Mouse (Mus musculus) intestine, postnatal 0 days (tissue): ENCODE measurements around the gene Rora. TPM values are rescaled to one million over a fixed set of nuclear protein-coding genes. Genes with fewer than 3 reads are reported as not detected.

Experiments
- ATAC-seq: fragments of 200-750 bp; cut with Nextera tagmentation; 2 replicates; pipeline ENCODE4 v1.8.0; 2017; ENCODE audit warnings: mild to moderate bottlenecking, moderate TSS enrichment, moderate library complexity
- H3K27ac ChIP-seq: fragments of 300-500 bp; sonication (generic); 2 replicates; pipeline ENCODE4 v1.5.1; 2014; ENCODE audit warnings: mild to moderate bottlenecking, low read depth, low read length, moderate library complexity
- H3K27me3 ChIP-seq: fragments of 300-500 bp; sonication (generic); replicated peaks from 2 replicates; pipeline ENCODE4 v1.6.1; 2014; ENCODE audit warnings: low read length, mixed read lengths; ENCODE audit not compliant: control insufficient read depth, insufficient read depth
- H3K36me3 ChIP-seq: fragments of 300-500 bp; sonication (generic); 2 replicates; pipeline ENCODE4 v1.6.1; 2014; ENCODE audit warnings: mild to moderate bottlenecking, moderate library complexity; ENCODE audit not compliant: control insufficient read depth, insufficient read depth
- H3K4me1 ChIP-seq: fragments of 300-500 bp; sonication (generic); replicated peaks from 2 replicates; pipeline ENCODE4 v1.6.1; 2014; ENCODE audit warnings: antibody characterized with exemption, low read length, mixed read lengths; ENCODE audit not compliant: control insufficient read depth, insufficient read depth
- H3K4me2 ChIP-seq: fragments of 300-500 bp; sonication (generic); replicated peaks from 2 replicates; pipeline ENCODE4 v1.6.1; 2014; ENCODE audit warnings: low read depth, mild to moderate bottlenecking, moderate library complexity
- H3K4me3 ChIP-seq: fragments of 300-500 bp; sonication (generic); 2 replicates; pipeline ENCODE4 v1.5.1; 2014; ENCODE audit warnings: low read depth, low read length
- H3K9ac ChIP-seq: fragments of 300-500 bp; sonication (generic); 2 replicates; pipeline ENCODE4 v1.6.1; 2014; ENCODE audit warnings: mild to moderate bottlenecking, low read depth, low read length
- H3K9me3 ChIP-seq: fragments of 300-500 bp; sonication (generic); 2 replicates; pipeline ENCODE4 v1.6.1; 2016; ENCODE audit warnings: mixed run types; ENCODE audit not compliant: control insufficient read depth
- CTCF ChIP-seq: sonication (generic); IDR thresholded peaks from 2 replicates; pipeline ENCODE4 v1.5.1; 2016; ENCODE audit warnings: low read depth, mild to moderate bottlenecking, control low read depth, antibody characterized with exemption, moderate library complexity
- WGBS: fragments of 180-500 bp; shearing (Covaris S2); extraction: QIAGEN DNeasy Blood & Tissue Kit; methylation state at CpG from one replicate; pipeline ENCODE4 v1.1.7; 2014; 5-methylcytosine and 5-hydroxymethylcytosine counted together
- polyA plus RNA-seq: library from polyadenylated mRNA; unstranded; fragments of >200 nt; fragmentation: Nextera tagmentation; extraction: Ambion mirVana; gene quantifications from 2 replicates; pipeline ENCODE4 v1.2.1, GENCODE M21; 2015

Gene Rora
- polyA plus RNA-seq, 1 experiment from 2014 or later: 4.7 TPM

- Histone ChIP-seq H3K4me3 (no peak overlapping the region), H3K9me3 (peaks cover 5% of the 10 kb centered on the region; the same call in 1 of the 2 replicates), H3K9ac (no peak overlapping the region), H3K4me2 (no peak overlapping the region), H3K4me1 (no peaks in the 10 kb centered on the region), H3K27ac (no peak overlapping the region), H3K27me3 (no peaks in the 10 kb centered on the region), H3K36me3 (no peaks in the 10 kb centered on the region)
- peak; percentile 30 for TF ChIP-seq CTCF
- WGBS: 91% methylated on average over 1 of the region's 1 CpGs
- ATAC-seq: no peak
These were observed 493.4 kb downstream of the Rora start for GRCm38 (mm10) chr9:69146937-69147336.

GRCm38 (mm10) chr9:69150224-69150623, 496.6 kb downstream of the Rora start:
- Histone ChIP-seq H3K27ac (no peak overlapping the region), H3K27me3 (no peaks in the 10 kb centered on the region), H3K36me3 (no peaks in the 10 kb centered on the region), H3K9me3 (peaks cover 5% of the 10 kb centered on the region; the same call in 1 of the 2 replicates), H3K9ac (no peak overlapping the region), H3K4me2 (no peak overlapping the region), H3K4me1 (no peaks in the 10 kb centered on the region), H3K4me3 (no peak overlapping the region)
- no peak for TF ChIP-seq CTCF
- WGBS: 61% methylated on average over 14 of the region's 14 CpGs
- ATAC-seq: no peak

- no peak for TF ChIP-seq CTCF
- no peaks in the 10 kb centered on the region for H3K4me1 ChIP-seq
- no peaks in the 10 kb centered on the region for H3K27me3 ChIP-seq
- WGBS: 89% methylated on average over 5 of the region's 5 CpGs
- no peaks in the 10 kb centered on the region for H3K9me3 ChIP-seq
- H3K4me3 ChIP-seq: no peak overlapping the region
- H3K9ac ChIP-seq: no peak overlapping the region
- no peak overlapping the region for H3K4me2 ChIP-seq
- H3K27ac ChIP-seq: no peak overlapping the region
- H3K36me3 ChIP-seq: no peaks in the 10 kb centered on the region
- ATAC-seq: no peak
These were observed 501.1 kb downstream of the Rora start for GRCm38 (mm10) chr9:69154684-69155083.

- Histone ChIP-seq H3K27ac (no peak overlapping the region), H3K4me2 (no peak overlapping the region), H3K9ac (no peak overlapping the region), H3K4me3 (no peak overlapping the region), H3K9me3 (no peaks in the 10 kb centered on the region), H3K36me3 (no peaks in the 10 kb centered on the region), H3K4me1 (no peaks in the 10 kb centered on the region), H3K27me3 (no peaks in the 10 kb centered on the region)
- ATAC-seq: no peak
- 43% methylated on average over 8 of the region's 8 CpGs for WGBS
- TF ChIP-seq CTCF: no peak
These were observed 502.4 kb downstream of the Rora start for GRCm38 (mm10) chr9:69155836-69156595.

- Histone ChIP-seq H3K36me3 (no peaks in the 10 kb centered on the region), H3K27me3 (no peaks in the 10 kb centered on the region), H3K4me1 (no peaks in the 10 kb centered on the region), H3K9me3 (no peaks in the 10 kb centered on the region), H3K27ac (no peak overlapping the region), H3K9ac (no peak overlapping the region), H3K4me3 (no peak overlapping the region), H3K4me2 (no peak overlapping the region)
- TF ChIP-seq CTCF: peak; percentile 45
- no peak for ATAC-seq
- WGBS: 87% methylated on average over 5 of the region's 5 CpGs
These were observed 507.2 kb downstream of the Rora start for GRCm38 (mm10) chr9:69160818-69161217.

- Histone ChIP-seq H3K36me3 (no peaks in the 10 kb centered on the region), H3K27ac (no peak overlapping the region), H3K9me3 (no peaks in the 10 kb centered on the region), H3K4me2 (no peak overlapping the region), H3K27me3 (no peaks in the 10 kb centered on the region), H3K4me3 (no peak overlapping the region), H3K9ac (no peak overlapping the region), H3K4me1 (no peaks in the 10 kb centered on the region)
- ATAC-seq: no peak
- WGBS: 73% methylated on average over 7 of the region's 7 CpGs
- no peak for TF ChIP-seq CTCF
These were observed 511.1 kb downstream of the Rora start for GRCm38 (mm10) chr9:69164653-69165052.
